Mouse (Mus musculus) heart, adult 2 months (tissue): ENCODE measurements around the gene Lgi1. TPM values are rescaled to one million over a fixed set of nuclear protein-coding genes. Genes with fewer than 3 reads are reported as not detected.

Experiments
- DNase-seq, 2 experiments: peaks; one replicate each; pipeline ENCODE4 v3.0.0; 2021
- H3K27ac ChIP-seq: fragments of 200-600 bp; 2 replicates; pipeline ENCODE4 v1.8.1; 2022
- H3K27me3 ChIP-seq: fragments of 200-500 bp; 2 replicates; pipeline ENCODE4 v1.6.1; 2012; ENCODE audit warnings: mild to moderate bottlenecking, low read length, inconsistent platforms, mixed read lengths; ENCODE audit not compliant: control insufficient read depth, insufficient read depth
- H3K36me3 ChIP-seq: fragments of 200-500 bp; 2 replicates; pipeline ENCODE4 v1.6.1; 2012; ENCODE audit warnings: low read length, inconsistent platforms; ENCODE audit not compliant: control insufficient read depth, insufficient read depth
- H3K4me1 ChIP-seq: fragments of 200-500 bp; 2 replicates; pipeline ENCODE4 v1.6.1; 2011; ENCODE audit warnings: low read length; ENCODE audit not compliant: control insufficient read depth, insufficient read depth
- H3K4me3 ChIP-seq: fragments of 200-600 bp; 2 replicates; pipeline ENCODE4 v1.8.1; 2022
- H3K79me2 ChIP-seq: fragments of 200-500 bp; replicated peaks from 2 replicates; pipeline ENCODE4 v1.6.1; 2012; ENCODE audit warnings: mild to moderate bottlenecking, inconsistent platforms, low read length, moderate library complexity, mixed read lengths; ENCODE audit not compliant: control insufficient read depth, insufficient read depth
- H3K9ac ChIP-seq: fragments of 200-500 bp; 2 replicates; pipeline ENCODE4 v1.6.1; 2012; ENCODE audit warnings: low read depth, mild to moderate bottlenecking, control low read depth, inconsistent platforms, low read length, mixed read lengths
- CTCF ChIP-seq: fragments of 200-600 bp; IDR thresholded peaks from 2 replicates; pipeline ENCODE4 v1.8.1; 2022; ENCODE audit warnings: antibody characterized with exemption, mild to moderate bottlenecking, moderate library complexity
- EP300 ChIP-seq: fragments of 200-500 bp; IDR thresholded peaks from 2 replicates; pipeline ENCODE4 v1.6.1; 2011; ENCODE audit warnings: low read depth, low read length, control low read depth; ENCODE audit not compliant: insufficient read depth
- POLR2A ChIP-seq: fragments of 200-500 bp; IDR thresholded peaks from 2 replicates; pipeline ENCODE4 v1.6.1; 2011; ENCODE audit warnings: mild to moderate bottlenecking, low read depth, low read length, control low read depth; ENCODE audit not compliant: insufficient read depth
- WGBS: fragments of 180-500 bp; shearing (Covaris S2); methylation state at CpG from one replicate; pipeline ENCODE4 v1.1.7; 2018; 5-methylcytosine and 5-hydroxymethylcytosine counted together
- intact Hi-C: fragments of 180-260 bp; cut with DNase I; formaldehyde crosslinking; loops from one replicate; pipeline ENCODE4 v1.15.1; 2025
- polyA plus RNA-seq: library from polyadenylated mRNA; depleted of rRNA; stranded (reverse); fragments of >200 nt; gene quantifications from 2 replicates; pipeline ENCODE4 v1.2.3, GENCODE M21; 2012
- total RNA-seq, 2 experiments: library from RNA; stranded (reverse); gene quantifications; 2 replicates each; pipeline ENCODE4 v1.2.3; 2021

The Lgi1 gene
- total and polyA plus RNA-seq, 3 experiments = 1.6 to 4.6 (median 2.2) TPM

DNA sequence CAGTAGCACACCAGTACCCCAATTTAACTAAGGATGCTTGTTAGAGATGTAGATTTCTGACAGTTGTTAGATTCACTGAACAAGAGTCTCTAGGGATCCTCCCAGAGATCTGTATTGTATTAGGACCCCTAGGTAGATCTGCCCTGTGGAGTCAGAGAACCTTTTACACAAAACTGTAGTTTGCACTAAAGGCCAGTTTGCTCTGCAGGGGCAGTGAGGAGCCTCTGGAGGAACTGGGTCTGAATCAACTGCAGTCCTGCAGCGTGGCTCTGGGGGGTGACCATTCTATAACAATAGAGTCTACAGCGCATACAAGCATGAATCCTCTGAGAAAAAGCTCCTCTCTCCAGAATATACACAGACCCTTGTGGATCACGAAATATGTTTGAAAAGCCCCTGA, 68.5 kb downstream of the Lgi1 start:
- Histone ChIP-seq H3K9ac (no peak overlapping the region), H3K27me3 (no peaks in the 10 kb centered on the region), H3K36me3 (no peaks in the 10 kb centered on the region), H3K4me1 (no peaks in the 10 kb centered on the region), H3K27ac (no peak overlapping the region), H3K4me3 (no peak overlapping the region), H3K79me2 (no peaks in the 10 kb centered on the region)
- TF ChIP-seq CTCF (no peak), POLR2A (no peak), EP300 (no peak)
- no peak for DNase-seq
- intact Hi-C loops = no loop called here
- 91% methylated on average over 3 of the region's 3 CpGs for WGBS

DNA sequence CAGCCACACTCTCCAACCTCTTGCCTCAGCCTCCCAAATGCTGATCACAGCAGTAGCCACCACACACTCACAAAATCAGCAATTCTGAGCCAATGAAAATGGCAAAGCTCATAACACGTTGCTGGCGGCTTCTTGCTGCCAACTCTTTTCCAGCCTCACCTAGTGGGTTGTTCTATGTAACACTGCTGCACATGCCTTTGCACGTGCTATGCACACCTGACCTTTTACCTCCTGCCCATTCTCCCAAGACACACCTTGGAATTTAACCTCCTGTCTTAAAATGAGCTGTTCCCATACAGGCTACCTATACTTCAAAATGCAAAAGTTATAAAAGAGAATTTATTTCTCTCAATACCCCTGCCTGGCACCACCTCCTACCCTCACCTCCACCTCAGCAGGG, 72.2 kb downstream of the Lgi1 start:
- no peak for DNase-seq
- Histone ChIP-seq H3K27ac (no peak overlapping the region), H3K79me2 (no peaks in the 10 kb centered on the region), H3K4me3 (no peak overlapping the region), H3K4me1 (no peaks in the 10 kb centered on the region), H3K36me3 (no peaks in the 10 kb centered on the region), H3K9ac (no peak overlapping the region), H3K27me3 (no peaks in the 10 kb centered on the region)
- TF ChIP-seq CTCF = no peak
- TF ChIP-seq POLR2A = no peak
- TF ChIP-seq EP300 = no peak
- intact Hi-C loops = no loop called here
- 83% methylated on average over 3 of the region's 3 CpGs for WGBS

DNA sequence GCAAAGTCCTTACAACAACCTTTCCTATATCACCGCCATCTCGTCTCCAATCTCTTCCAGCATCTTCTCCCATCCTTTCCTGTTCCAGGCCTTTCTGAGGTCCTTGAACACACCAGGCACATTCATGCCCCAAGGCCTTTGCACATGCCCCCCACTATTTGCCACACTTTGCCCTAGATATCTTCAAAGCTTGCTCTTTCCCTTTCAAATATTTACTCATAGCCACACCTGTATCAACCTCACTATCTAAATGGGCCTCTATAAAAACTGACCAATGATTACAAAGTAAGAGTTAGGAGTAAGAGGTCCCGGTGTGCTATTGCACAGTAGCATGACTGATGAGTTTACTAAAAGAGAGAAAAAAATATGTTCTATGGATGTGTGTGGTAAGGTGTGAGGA, 73.0 kb downstream of the Lgi1 start:
- WGBS = 88% methylated on average over 3 of the region's 3 CpGs
- Histone ChIP-seq H3K4me1 (no peaks in the 10 kb centered on the region), H3K79me2 (no peaks in the 10 kb centered on the region), H3K4me3 (no peak overlapping the region), H3K27me3 (no peaks in the 10 kb centered on the region), H3K9ac (no peak overlapping the region), H3K36me3 (no peaks in the 10 kb centered on the region), H3K27ac (no peak overlapping the region)
- no peak for DNase-seq
- no peak for TF ChIP-seq EP300
- no peak for TF ChIP-seq POLR2A
- TF ChIP-seq CTCF = no peak
- intact Hi-C loops = no loop called here

DNA sequence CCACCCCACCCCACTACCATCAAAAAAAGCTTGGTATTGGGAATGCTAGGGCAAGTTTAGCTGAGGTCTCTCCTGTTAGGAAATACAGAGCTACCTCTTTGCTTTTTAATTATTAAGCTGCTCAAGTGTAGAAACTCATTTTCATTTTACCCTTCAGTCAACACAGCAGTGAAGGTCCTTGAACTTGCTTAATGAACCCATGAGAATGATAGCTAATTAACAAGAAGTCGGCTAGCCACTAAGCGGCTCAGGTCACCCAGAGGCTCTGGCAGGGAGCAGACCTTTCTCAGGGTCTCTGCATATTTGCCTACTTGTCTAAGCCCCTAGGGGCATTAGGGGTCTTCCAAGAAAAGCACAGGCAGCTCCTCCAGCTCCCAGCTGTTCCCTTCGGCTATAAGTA, 75.4 kb downstream of the Lgi1 start:
- TF ChIP-seq POLR2A (no peak), EP300 (no peak), CTCF (no peak)

GRCm38 (mm10) chr19:38343246-38343645, 78.9 kb downstream of the Lgi1 start:
- Histone ChIP-seq H3K4me3 (no peak overlapping the region), H3K9ac (no peak overlapping the region), H3K27ac (no peak overlapping the region), H3K36me3 (no peaks in the 10 kb centered on the region), H3K27me3 (no peaks in the 10 kb centered on the region), H3K4me1 (no peaks in the 10 kb centered on the region), H3K79me2 (no peaks in the 10 kb centered on the region)
- intact Hi-C loops = no loop called here
- DNase-seq = no peak
- TF ChIP-seq POLR2A = no peak
- TF ChIP-seq EP300 = no peak
- TF ChIP-seq CTCF = no peak
- WGBS = 73% methylated on average over 1 of the region's 1 CpGs

More for the DNA sequence above, 75.4 kb downstream of the Lgi1 start:
- H3K27me3 ChIP-seq = no peaks in the 10 kb centered on the region
- no peaks in the 10 kb centered on the region for H3K36me3 ChIP-seq
- intact Hi-C loops = no loop called here
- H3K79me2 ChIP-seq = no peaks in the 10 kb centered on the region
- H3K9ac ChIP-seq = no peak overlapping the region
- WGBS = 72% methylated on average over 3 of the region's 3 CpGs
- H3K4me3 ChIP-seq = no peak overlapping the region
- no peak overlapping the region for H3K27ac ChIP-seq
- H3K4me1 ChIP-seq = no peaks in the 10 kb centered on the region
- DNase-seq = no peak

DNA sequence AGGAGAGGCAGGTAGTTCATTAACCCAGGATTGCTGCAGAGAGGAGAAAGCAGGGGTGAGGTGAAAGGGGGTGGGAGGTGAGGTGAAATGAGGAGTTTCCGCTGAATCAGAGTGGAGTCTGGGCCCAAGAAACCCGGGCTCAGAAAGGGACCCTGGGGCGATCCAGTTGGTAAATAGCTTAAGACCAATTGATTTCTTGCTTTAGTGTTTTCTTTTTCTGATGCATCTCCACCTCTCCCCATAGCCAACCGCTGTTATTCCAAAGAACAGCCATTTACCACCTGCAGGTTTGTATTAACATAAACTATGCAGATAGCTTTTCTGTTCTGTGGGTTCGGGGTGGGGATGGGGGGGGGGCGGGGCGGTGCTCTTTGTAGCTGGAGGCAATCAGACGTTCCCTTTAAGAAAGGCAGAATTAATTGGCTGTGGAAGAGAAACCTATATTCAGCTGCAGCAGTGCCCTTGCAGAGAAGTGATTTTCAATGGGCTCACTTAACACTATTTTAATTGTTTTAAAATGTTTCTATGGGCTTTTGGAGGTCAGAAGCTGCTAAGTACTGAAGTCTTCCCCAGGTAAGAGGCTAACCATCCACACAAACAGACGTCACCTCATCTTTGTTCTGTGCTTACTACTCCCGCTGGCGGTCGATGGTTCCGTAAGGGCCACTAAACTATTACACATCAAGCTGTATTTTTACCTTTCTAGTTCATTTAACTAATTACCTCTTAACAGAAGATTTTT, 84.1 kb downstream of the Lgi1 start:
- Histone ChIP-seq H3K27ac (no peak overlapping the region), H3K4me3 (no peak overlapping the region), H3K9ac (no peak overlapping the region), H3K79me2 (no peaks in the 10 kb centered on the region), H3K27me3 (no peaks in the 10 kb centered on the region), H3K36me3 (no peaks in the 10 kb centered on the region), H3K4me1 (no peaks in the 10 kb centered on the region)
- TF ChIP-seq EP300 (no peak), CTCF (no peak), POLR2A (no peak)
- intact Hi-C loops = no loop called here
- 41% methylated on average over 13 of the region's 13 CpGs for WGBS
- DNase-seq = no peak
